Mouse (Mus musculus): ENCODE measurements around the gene Lmf2. TPM values are rescaled to one million over a fixed set of nuclear protein-coding genes. Genes with fewer than 3 reads are reported as not detected.

The Lmf2 gene
- polyA plus RNA-seq, 1 experiment from 2014 or later, result 65.1 TPM

- WGBS, result 13% methylated on average over 43 of the region's 46 CpGs
- Histone ChIP-seq H3K36me3 (no peaks in the 10 kb centered on the region), H3K9me3 (no peaks in the 10 kb centered on the region), H3K9ac (peak overlapping the region; percentile 62), H3K4me3 (peak overlapping the region; percentile 46), H3K27ac (no peak overlapping the region), H3K27me3 (peaks cover 75% of the 10 kb centered on the region), H3K4me2 (replicated peaks) (peak overlapping the region; percentile 76), H3K4me1 (peaks cover 33% of the 10 kb centered on the region)
- no peak for ATAC-seq (ENCODE audit: low FRiP score, low read depth)
These were observed 22.7 kb upstream of the Lmf2 start for GRCm38 (mm10) chr15:89377938-89378828.

DNA sequence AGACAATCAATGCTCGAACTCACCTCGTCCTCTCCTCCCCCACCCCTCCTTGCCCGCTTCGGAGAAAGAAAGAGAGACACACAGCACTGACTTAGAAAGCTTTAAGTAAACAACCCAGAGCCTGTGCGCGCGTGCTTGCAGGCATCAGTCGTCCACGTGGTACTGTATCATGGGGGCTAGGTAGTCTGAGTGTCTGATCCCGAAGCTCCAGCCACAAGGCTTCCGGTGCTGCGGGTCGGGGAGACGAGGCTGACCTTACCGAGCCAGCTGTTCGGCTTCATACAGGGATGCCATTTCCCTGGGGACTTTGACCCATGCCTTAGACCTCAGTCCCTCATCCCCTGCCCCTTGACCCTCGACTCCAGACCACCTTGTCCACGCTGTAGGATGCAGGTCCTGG is 21.9 kb upstream of the Lmf2 start:
- H3K9me3 ChIP-seq, result no peaks in the 10 kb centered on the region
- ATAC-seq (ENCODE audit: low FRiP score, low read depth), result no peak
- peak overlapping the region; percentile 19; the same call in 1 of the 2 replicates for H3K9ac ChIP-seq
- H3K4me3 ChIP-seq, result no peak overlapping the region
- H3K27ac ChIP-seq, result no peak overlapping the region
- peaks cover 41% of the 10 kb centered on the region for H3K4me1 ChIP-seq
- 5% methylated on average over 18 of the region's 18 CpGs for WGBS
- peaks cover 4% of the 10 kb centered on the region for H3K36me3 ChIP-seq
- peak overlapping the region; percentile 27; the same call in 1 of the 2 replicates for H3K4me2 ChIP-seq (replicated peaks)
- H3K27me3 ChIP-seq, result peaks cover 69% of the 10 kb centered on the region

GRCm38 (mm10) chr15:89376957-89377356 is 21.5 kb upstream of the Lmf2 start, which contains the start of gene Tymp:
Gene Tymp (minus strand): TSS chr15:89377039.
- H3K4me2 ChIP-seq (replicated peaks), result peak within 1 kb of the TSS; percentile 76
- no peak within 1 kb of the TSS; the same call in 1 of the 2 replicates for H3K4me3 ChIP-seq
- ATAC-seq (ENCODE audit: low FRiP score, low read depth), result no peak
- H3K36me3 ChIP-seq, result peaks cover 8% of the 10 kb centered on the region
- H3K9ac ChIP-seq, result peak within 1 kb of the TSS; percentile 19; the same call in 1 of the 2 replicates
- peaks cover 65% of the 10 kb centered on the region for H3K27me3 ChIP-seq
- H3K27ac ChIP-seq, result no peak within 1 kb of the TSS
- H3K4me1 ChIP-seq, result peaks cover 42% of the 10 kb centered on the region
- H3K9me3 ChIP-seq, result no peaks in the 10 kb centered on the region
- WGBS, result 12% methylated on average over 16 of the region's 16 CpGs

DNA sequence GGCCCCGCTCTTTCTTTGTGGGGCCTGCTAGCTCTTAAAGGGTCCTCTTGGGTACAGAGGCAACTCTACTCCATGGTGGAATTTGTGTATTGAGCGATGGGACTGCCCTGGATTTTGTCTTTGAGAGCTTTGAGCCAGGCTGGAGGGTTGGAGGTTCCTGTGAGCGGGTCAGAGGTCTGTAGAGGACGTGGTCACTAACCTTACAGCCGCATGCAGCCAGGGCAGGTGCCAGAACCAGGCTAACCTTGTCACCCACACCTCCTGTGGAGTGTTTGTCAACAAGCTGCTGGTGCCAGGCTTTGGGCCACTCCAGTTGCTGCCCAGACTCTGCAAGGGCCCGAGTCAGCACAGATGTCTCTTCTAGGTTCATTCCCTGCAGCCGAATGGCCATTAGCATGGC is 20.6 kb upstream of the Lmf2 start:
- peaks cover 42% of the 10 kb centered on the region for H3K4me1 ChIP-seq
- no peaks in the 10 kb centered on the region for H3K9me3 ChIP-seq
- H3K36me3 ChIP-seq, result peaks cover 18% of the 10 kb centered on the region
- no peak overlapping the region for H3K9ac ChIP-seq
- H3K4me3 ChIP-seq, result no peak overlapping the region
- WGBS, result 78% methylated on average over 7 of the region's 7 CpGs
- no peak overlapping the region for H3K27ac ChIP-seq
- ATAC-seq (ENCODE audit: low FRiP score, low read depth), result no peak
- H3K27me3 ChIP-seq, result peaks cover 58% of the 10 kb centered on the region
- H3K4me2 ChIP-seq (replicated peaks), result no peak overlapping the region

DNA sequence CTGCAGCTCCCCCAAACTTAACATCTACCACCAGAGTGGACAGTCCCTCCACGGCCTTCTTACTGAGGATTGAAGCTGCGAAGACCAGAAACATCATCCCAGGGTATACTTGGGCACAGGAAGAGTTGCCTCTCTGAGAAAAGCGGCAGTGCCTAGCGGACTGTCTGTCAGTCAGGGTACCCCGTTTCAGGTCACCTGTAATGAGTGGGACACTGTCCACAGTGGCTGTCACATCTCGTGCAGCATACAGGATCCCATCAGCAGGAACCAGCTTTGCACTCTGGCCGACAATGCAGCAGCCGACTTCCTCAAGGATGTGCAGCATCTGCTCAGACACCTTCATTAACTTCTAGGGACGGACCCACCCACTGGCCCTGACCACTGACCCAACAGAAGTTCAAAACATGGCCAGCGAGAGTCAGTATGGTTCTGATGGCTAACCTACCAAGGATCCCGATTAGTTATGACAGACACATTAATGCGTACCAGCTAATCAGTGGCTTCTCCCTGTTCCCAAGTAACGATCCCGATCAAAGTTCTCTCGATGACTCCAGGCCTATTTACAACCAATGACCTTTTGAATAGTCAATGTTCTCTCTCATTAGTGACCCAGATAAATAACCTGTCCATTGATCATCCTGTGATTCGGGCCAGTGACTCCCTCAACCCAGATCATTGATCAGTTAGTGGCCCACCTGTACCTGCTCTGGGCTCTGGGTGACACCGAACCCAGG is 19.5 kb upstream of the Lmf2 start:
- Histone ChIP-seq H3K36me3 (peaks cover 28% of the 10 kb centered on the region), H3K27me3 (peaks cover 47% of the 10 kb centered on the region), H3K27ac (no peak overlapping the region), H3K4me1 (peaks cover 42% of the 10 kb centered on the region), H3K9me3 (no peaks in the 10 kb centered on the region), H3K9ac (0 out of 2 replicates have a peak overlapping the region, but pooled peaks have one; percentile 84), H3K4me3 (no peak overlapping the region), H3K4me2 (replicated peaks) (0 out of 2 replicates have a peak overlapping the region, but pooled peaks have one; percentile 85)
- no peak for ATAC-seq (ENCODE audit: low FRiP score, low read depth)
- WGBS, result 88% methylated on average over 17 of the region's 17 CpGs

GRCm38 (mm10) chr15:89374340-89374739 is 18.9 kb upstream of the Lmf2 start:
- peak overlapping the region; percentile 85 for H3K4me2 ChIP-seq (replicated peaks)
- peak overlapping the region; percentile 66 for H3K4me3 ChIP-seq
- no peak for ATAC-seq (ENCODE audit: low FRiP score, low read depth)
- H3K36me3 ChIP-seq, result peaks cover 35% of the 10 kb centered on the region
- peak overlapping the region; percentile 84 for H3K9ac ChIP-seq
- 42% methylated on average over 9 of the region's 9 CpGs for WGBS
- peaks cover 40% of the 10 kb centered on the region for H3K4me1 ChIP-seq
- H3K27ac ChIP-seq, result peak overlapping the region; percentile 87; the same call in 1 of the 2 replicates
- no peaks in the 10 kb centered on the region for H3K9me3 ChIP-seq
- peaks cover 42% of the 10 kb centered on the region for H3K27me3 ChIP-seq

DNA sequence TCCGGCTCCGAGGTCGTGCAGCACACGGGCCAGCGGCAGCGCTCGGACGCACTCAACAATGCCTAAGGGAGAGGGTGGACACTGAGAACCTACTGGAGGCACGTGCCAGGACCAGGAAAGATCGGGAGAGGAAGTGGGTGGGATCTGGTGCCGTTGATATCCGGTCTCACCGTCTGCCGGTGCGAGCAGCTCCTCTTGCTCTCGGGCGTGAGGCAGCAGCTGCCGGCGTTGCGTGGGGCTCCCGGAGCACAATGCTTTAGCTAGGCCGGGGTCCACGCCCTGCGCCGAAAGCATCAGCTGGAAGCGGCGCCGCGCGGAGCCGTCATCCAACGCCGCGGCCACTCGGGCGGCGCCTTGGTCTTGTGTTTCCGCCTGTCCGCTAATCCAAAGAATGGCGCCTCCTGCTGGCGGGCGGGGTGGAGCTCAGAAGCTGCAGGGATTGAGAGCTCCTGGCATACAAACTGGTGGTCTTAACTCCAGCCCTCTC is 18.3 kb upstream of the Lmf2 start, which contains the start of gene Sco2:
Sco2 (minus strand) TSS at position 85 of the 487 bp plus-strand sequence.
- H3K36me3 ChIP-seq, result peaks cover 40% of the 10 kb centered on the region
- peaks cover 36% of the 10 kb centered on the region for H3K27me3 ChIP-seq
- peak within 1 kb of the TSS; percentile 87 for H3K27ac ChIP-seq
- H3K4me2 ChIP-seq (replicated peaks), result peak within 1 kb of the TSS; percentile 85
- under 1% methylated on average over 42 of the region's 42 CpGs for WGBS
- H3K4me1 ChIP-seq, result peaks cover 34% of the 10 kb centered on the region
- H3K4me3 ChIP-seq, result peak within 1 kb of the TSS; percentile 66
- ATAC-seq (ENCODE audit: low FRiP score, low read depth), result peak; percentile 84
- H3K9me3 ChIP-seq, result no peaks in the 10 kb centered on the region
- H3K9ac ChIP-seq, result peak within 1 kb of the TSS; percentile 84

- H3K9ac ChIP-seq, result peak overlapping the region; percentile 84
- H3K4me2 ChIP-seq (replicated peaks), result peak overlapping the region; percentile 85
- peak; percentile 77 for ATAC-seq (ENCODE audit: low FRiP score, low read depth)
- peaks cover 30% of the 10 kb centered on the region for H3K27me3 ChIP-seq
- H3K4me3 ChIP-seq, result peak overlapping the region; percentile 66
- no peaks in the 10 kb centered on the region for H3K9me3 ChIP-seq
- H3K36me3 ChIP-seq, result peaks cover 46% of the 10 kb centered on the region
- H3K4me1 ChIP-seq, result peaks cover 28% of the 10 kb centered on the region
- peak overlapping the region; percentile 87 for H3K27ac ChIP-seq
- WGBS, result 2% methylated on average over 35 of the region's 35 CpGs
These were observed 17.7 kb upstream of the Lmf2 start for GRCm38 (mm10) chr15:89373027-89373761.

- Histone ChIP-seq H3K4me2 (replicated peaks) (peak overlapping the region; percentile 85), H3K27ac (no peak overlapping the region), H3K4me3 (peak overlapping the region; percentile 66; the same call in 1 of the 2 replicates), H3K4me1 (peaks cover 24% of the 10 kb centered on the region), H3K9ac (peak overlapping the region; percentile 35; the same call in 1 of the 2 replicates), H3K9me3 (no peaks in the 10 kb centered on the region), H3K36me3 (peaks cover 53% of the 10 kb centered on the region), H3K27me3 (peaks cover 24% of the 10 kb centered on the region)
- 84% methylated on average over 7 of the region's 7 CpGs for WGBS
- no peak for ATAC-seq (ENCODE audit: low FRiP score, low read depth)
These were observed 17.1 kb upstream of the Lmf2 start for GRCm38 (mm10) chr15:89372536-89372935.

DNA sequence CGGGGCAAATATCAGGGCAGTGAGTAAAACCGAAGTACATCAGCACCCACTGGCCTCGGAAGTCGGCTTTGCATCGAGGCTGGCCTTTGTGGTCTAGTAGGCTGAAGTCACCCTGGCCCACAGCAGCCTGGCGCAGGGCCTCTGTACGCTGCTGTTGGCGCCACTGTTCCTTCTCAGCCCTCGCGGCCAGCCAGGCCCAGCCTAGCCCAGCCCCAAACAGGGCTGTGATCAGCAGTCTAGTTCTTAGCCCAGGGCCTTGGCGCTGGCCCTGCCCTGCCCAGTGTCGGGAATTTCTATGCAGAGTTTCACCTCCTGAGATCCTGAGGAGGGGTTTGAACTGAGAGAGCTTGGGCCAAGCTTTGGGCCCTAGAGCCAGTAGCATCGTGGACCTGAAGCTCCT is 16.6 kb upstream of the Lmf2 start:
- peaks cover 19% of the 10 kb centered on the region for H3K4me1 ChIP-seq
- H3K27me3 ChIP-seq, result peaks cover 19% of the 10 kb centered on the region
- H3K9me3 ChIP-seq, result no peaks in the 10 kb centered on the region
- no peak overlapping the region for H3K27ac ChIP-seq
- ATAC-seq (ENCODE audit: low FRiP score, low read depth), result no peak
- peak overlapping the region; percentile 35; the same call in 1 of the 2 replicates for H3K9ac ChIP-seq
- WGBS, result 88% methylated on average over 13 of the region's 13 CpGs
- no peak overlapping the region for H3K4me3 ChIP-seq
- H3K36me3 ChIP-seq, result peaks cover 57% of the 10 kb centered on the region
- H3K4me2 ChIP-seq (replicated peaks), result no peak overlapping the region; the same call in 1 of the 2 replicates

- no peaks in the 10 kb centered on the region for H3K27me3 ChIP-seq
- no peak overlapping the region for H3K9ac ChIP-seq
- peaks cover 99% of the 10 kb centered on the region for H3K36me3 ChIP-seq
- no peak overlapping the region for H3K4me2 ChIP-seq (replicated peaks)
- no peaks in the 10 kb centered on the region for H3K9me3 ChIP-seq
- H3K27ac ChIP-seq, result no peak overlapping the region
- no peak overlapping the region for H3K4me3 ChIP-seq
- WGBS, result 90% methylated on average over 4 of the region's 4 CpGs
- no peak for ATAC-seq (ENCODE audit: low FRiP score, low read depth)
- H3K4me1 ChIP-seq, result no peaks in the 10 kb centered on the region
These were observed 9.7 kb upstream of the Lmf2 start for GRCm38 (mm10) chr15:89365141-89365551.

All from limb, embryonic 13.5 days (tissue).